Comparison of ENCODE assay signal across 14 mouse cellular contexts in genomic region chr1:71947506-71947905, GRCm38 (mm10).
"Had no signal": no experiment of that assay in that cellular context is flagged by ENCODE, and none has a peak within 500 bp of the region (broad histone marks: within the 10 kb centered on the region; RNA-seq: fewer than 3 reads in every experiment).

No protein-coding gene starts in this region.

- H3K9ac ChIP-seq: intestine, embryonic 15.5 days; liver, embryonic 13.5 days had no signal

- H3K27ac ChIP-seq: intestine, embryonic 15.5 days; layer of hippocampus, adult 2 months; liver, embryonic 13.5 days had no signal

- H3K4me3 ChIP-seq: intestine, embryonic 15.5 days; layer of hippocampus, adult 2 months; liver, embryonic 13.5 days had no signal

- H3K9me3 ChIP-seq: intestine, embryonic 15.5 days; liver, embryonic 13.5 days had no signal

- H3K4me2 ChIP-seq: intestine, embryonic 15.5 days; liver, embryonic 13.5 days; midbrain, embryonic 11.5 days had no signal

- H3K36me3 ChIP-seq: intestine, embryonic 15.5 days; liver, embryonic 13.5 days had no signal

- DNase-seq: kidney, adult 11 months; kidney, postnatal 14 days; layer of hippocampus, adult 9-11 months; liver, embryonic 13.5 days; lung, adult 2 months; lung, postnatal 14 days; lung, postnatal 4 days; thymus, adult 2 months; thymus, postnatal 14 days; thymus, postnatal 4 days had no signal

- H3K4me1 ChIP-seq: intestine, embryonic 15.5 days; liver, embryonic 13.5 days had no signal

- ATAC-seq: intestine, embryonic 15.5 days; midbrain, embryonic 16.5 days had no signal

- H3K27me3 ChIP-seq: intestine, embryonic 15.5 days; liver, embryonic 13.5 days had no signal
